8 mouse cellular contexts compared by ENCODE assay signal in the genomic region with DNA sequence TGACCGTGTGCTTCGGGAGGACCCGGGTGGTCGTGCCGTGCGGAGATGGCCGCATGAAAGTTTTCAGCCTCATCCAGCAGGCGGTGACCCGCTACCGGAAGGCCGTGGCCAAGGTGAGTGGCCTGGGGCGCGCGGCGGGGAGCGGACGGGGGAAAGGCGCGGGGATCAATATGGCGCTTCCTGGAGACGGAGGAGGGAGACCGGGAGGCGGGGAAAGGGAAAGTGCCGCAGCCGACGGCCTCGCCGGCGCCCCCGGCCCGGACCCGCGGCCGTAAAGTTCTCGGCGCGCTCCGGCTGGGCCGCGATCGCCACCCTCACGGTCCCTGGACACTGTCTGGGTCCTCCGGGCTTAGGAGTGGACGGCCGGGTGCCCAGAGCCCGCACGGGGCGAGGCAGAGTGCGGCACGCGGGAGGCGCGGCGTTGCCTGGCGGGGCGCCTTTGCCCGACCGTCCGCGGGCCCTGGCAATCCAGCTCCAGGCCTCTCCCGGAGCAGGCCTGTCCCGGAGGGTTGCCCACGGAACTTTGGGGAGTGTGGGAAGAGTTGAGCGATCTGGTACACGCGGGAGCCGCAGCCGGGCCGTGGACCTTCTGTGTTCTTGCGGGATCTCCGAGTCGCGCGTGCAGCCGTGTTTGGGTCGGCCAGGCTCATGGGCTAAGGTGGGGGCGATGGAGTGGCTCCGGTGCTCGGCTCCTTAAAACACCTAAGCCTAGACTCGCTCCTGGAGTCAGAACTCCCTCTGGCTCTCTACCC. TPM values are rescaled to one million over a fixed set of nuclear protein-coding genes. Genes with fewer than 3 reads are reported as not detected.
DNase-seq lines count a peak whose midpoint lies in the region; ATAC-seq and TF ChIP-seq lines count a peak whose summit lies in the region.

No protein-coding gene starts in this region.

- DNase-seq in layer of hippocampus, adult 11-12 months (ENCODE audit: low spot score) = peak; percentile 21
- no peak for DNase-seq in layer of hippocampus, adult 9-11 months
- DNase-seq in embryo, embryonic 11 days = peak; percentile 75
- DNase-seq in gastrocnemius, postnatal 4 days (ENCODE audit: low spot score in 2 of 2) = peak; percentile 39 to 65
- peak; percentile 30 for DNase-seq in limb, embryonic 14.5 days (ENCODE audit: low spot score)

- peak; percentile 72 for ATAC-seq in intestine, embryonic 15.5 days
- ATAC-seq in limb, embryonic 14.5 days (ENCODE audit: low FRiP score, low read depth) = peak; percentile 56
- ATAC-seq in midbrain, embryonic 16.5 days = peak; percentile 62

- H3K27ac ChIP-seq in intestine, embryonic 15.5 days = peak overlapping the region; percentile 98
- H3K27ac ChIP-seq in limb, embryonic 14.5 days (replicated peaks; ENCODE audit: low read depth, low read length) = peak overlapping the region; percentile 97
- H3K27ac ChIP-seq in midbrain, embryonic 16.5 days (ENCODE audit: low read length) = peak overlapping the region; percentile 90
- H3K27ac ChIP-seq in testis, adult 2 months (ENCODE audit: control insufficient read depth, insufficient read depth, low read depth, low read length) = no peak overlapping the region

- under 1% methylated on average over 80 of the region's 80 CpGs for WGBS in intestine, embryonic 15.5 days
- under 1% methylated on average over 66 of the region's 80 CpGs for WGBS in limb, embryonic 14.5 days
- WGBS in midbrain, embryonic 16.5 days = under 1% methylated on average over 59 of the region's 80 CpGs

- no peaks in the 10 kb centered on the region for H3K27me3 ChIP-seq in intestine, embryonic 15.5 days (replicated peaks)
- no peaks in the 10 kb centered on the region for H3K27me3 ChIP-seq in limb, embryonic 14.5 days (ENCODE audit: control insufficient read depth, insufficient read depth, low read length)
- no peaks in the 10 kb centered on the region for H3K27me3 ChIP-seq in midbrain, embryonic 16.5 days (ENCODE audit: control insufficient read depth, insufficient read depth, low read depth, low read length)
- no peaks in the 10 kb centered on the region for H3K27me3 ChIP-seq in testis, adult 2 months (ENCODE audit: control insufficient read depth, insufficient read depth, low read length)

- TF ChIP-seq CTCF in testis, adult 2 months (IDR thresholded peaks at IDR 0.05; ENCODE audit: control insufficient read depth, insufficient read depth, insufficient replicate concordance, low read depth, low read length) = no peak

- peak overlapping the region; percentile 99 for H3K9ac ChIP-seq in intestine, embryonic 15.5 days
- peak overlapping the region; percentile 98 for H3K9ac ChIP-seq in limb, embryonic 14.5 days (ENCODE audit: low read depth, low read length, severe bottlenecking)
- peak overlapping the region; percentile 90 for H3K9ac ChIP-seq in midbrain, embryonic 16.5 days (ENCODE audit: low read depth, low read length)

- peak overlapping the region; percentile 97 for H3K4me3 ChIP-seq in intestine, embryonic 15.5 days (replicated peaks)
- H3K4me3 ChIP-seq in limb, embryonic 14.5 days (replicated peaks; ENCODE audit: low read length) = peak overlapping the region; percentile 91
- H3K4me3 ChIP-seq in midbrain, embryonic 16.5 days (ENCODE audit: low read depth, low read length) = peak overlapping the region; percentile 75
- peak overlapping the region; percentile 85 for H3K4me3 ChIP-seq in testis, adult 2 months (ENCODE audit: control insufficient read depth, low read depth, low read length)

- TF ChIP-seq POLR2A in limb, embryonic 14.5 days (IDR thresholded peaks at IDR 0.05; ENCODE audit: borderline replicate concordance, extremely low read depth, insufficient read depth, insufficient read length) = 0 out of 2 replicates have a peak, but pooled peaks have one; percentile 19
- no peak for TF ChIP-seq POLR2A in testis, adult 2 months (IDR thresholded peaks at IDR 0.05; ENCODE audit: control insufficient read depth, low read depth, low read length)

- peaks cover 19% of the 10 kb centered on the region for H3K4me1 ChIP-seq in intestine, embryonic 15.5 days (replicated peaks)
- peaks cover 15% of the 10 kb centered on the region for H3K4me1 ChIP-seq in limb, embryonic 14.5 days (ENCODE audit: control insufficient read depth, insufficient read depth, low read length)
- peaks cover 34% of the 10 kb centered on the region for H3K4me1 ChIP-seq in midbrain, embryonic 16.5 days (ENCODE audit: control insufficient read depth, insufficient read depth, low read length)
- peaks cover 13% of the 10 kb centered on the region for H3K4me1 ChIP-seq in testis, adult 2 months (ENCODE audit: control insufficient read depth, insufficient read depth, low read length)

- no peaks in the 10 kb centered on the region for H3K36me3 ChIP-seq in intestine, embryonic 15.5 days
- H3K36me3 ChIP-seq in limb, embryonic 14.5 days (ENCODE audit: control insufficient read depth, insufficient read depth, low read length) = no peaks in the 10 kb centered on the region
- H3K36me3 ChIP-seq in midbrain, embryonic 16.5 days (ENCODE audit: control insufficient read depth, insufficient read depth, low read length) = no peaks in the 10 kb centered on the region
- no peaks in the 10 kb centered on the region for H3K36me3 ChIP-seq in testis, adult 2 months (ENCODE audit: control insufficient read depth, insufficient read depth, low read length)

- H3K9me3 ChIP-seq in intestine, embryonic 15.5 days = no peaks in the 10 kb centered on the region
- no peaks in the 10 kb centered on the region for H3K9me3 ChIP-seq in limb, embryonic 14.5 days (ENCODE audit: control insufficient read depth, low read length)
- no peaks in the 10 kb centered on the region for H3K9me3 ChIP-seq in midbrain, embryonic 16.5 days (replicated peaks; ENCODE audit: control insufficient read depth, low read length, poor library complexity, severe bottlenecking)

- peak overlapping the region; percentile 81 for H3K4me2 ChIP-seq in intestine, embryonic 15.5 days (replicated peaks)
- H3K4me2 ChIP-seq in limb, embryonic 14.5 days (replicated peaks; ENCODE audit: low read depth, low read length, severe bottlenecking) = peak overlapping the region; percentile 62
- H3K4me2 ChIP-seq in midbrain, embryonic 16.5 days (ENCODE audit: low read length) = peak overlapping the region; percentile 81

RNA-seq across cellular contexts. Expression of gene Pard3, which starts 0.8 kb away (rescaled TPM):
- total RNA-seq in gastrocnemius, postnatal 4 days (2021) = 10 to 100 TPM; 48.7 to 52.2 TPM
- polyA plus RNA-seq in intestine, embryonic 15.5 days (2015; fragmentation: Nextera tagmentation; extraction: Ambion mirVana) = 24.5 and 25.9 TPM in 2 replicates
- 39.1 and 46.6 TPM in 2 replicates for polyA plus RNA-seq in limb, embryonic 14.5 days (2012; rRNA removed)
- 43.3 and 45.7 TPM in 2 replicates for polyA plus RNA-seq in limb, embryonic 14.5 days (2014; fragmentation: Nextera tagmentation; extraction: Ambion mirVana)
- polyA plus RNA-seq in midbrain, embryonic 16.5 days (2015; fragmentation: Nextera tagmentation; extraction: Ambion mirVana) = 14.5 and 14.6 TPM in 2 replicates
- 4.1 and 5.3 TPM in 2 replicates for polyA plus RNA-seq in testis, adult 2 months (2012; rRNA removed)
